Mouse (Mus musculus) stomach, embryonic 14.5 days (tissue): ENCODE results near the gene Phactr2. TPM values are rescaled to one million over a fixed set of nuclear protein-coding genes. Genes with fewer than 3 reads are reported as not detected.

Experiments used
- ATAC-seq: fragments of 200-750 bp; cut with Nextera tagmentation; 2 replicates; pipeline ENCODE4 v1.8.0; 2017; ENCODE audit warnings: low read depth, moderate TSS enrichment; ENCODE audit not compliant: insufficient number of reproducible peaks, insufficient read depth, low FRiP score
- H3K27ac ChIP-seq: fragments of 300-500 bp; sonication (generic); 2 replicates; pipeline ENCODE4 v1.5.1; 2014; ENCODE audit warnings: mild to moderate bottlenecking, low read length, moderate library complexity, mixed read lengths
- H3K27me3 ChIP-seq: fragments of 300-500 bp; sonication (generic); 2 replicates; pipeline ENCODE4 v1.6.1; 2014; ENCODE audit warnings: low read length, control low read depth, mixed read lengths; ENCODE audit not compliant: control insufficient read depth, insufficient read depth
- H3K36me3 ChIP-seq: fragments of 300-500 bp; sonication (generic); 2 replicates; pipeline ENCODE4 v1.6.1; 2014; ENCODE audit warnings: mild to moderate bottlenecking, control low read depth, low read length, moderate library complexity, mixed read lengths; ENCODE audit not compliant: control insufficient read depth, insufficient read depth
- H3K4me1 ChIP-seq: fragments of 300-500 bp; sonication (generic); 2 replicates; pipeline ENCODE4 v1.6.1; 2014; ENCODE audit warnings: low read length, control low read depth, mixed read lengths; ENCODE audit not compliant: control insufficient read depth, insufficient read depth
- H3K4me2 ChIP-seq: fragments of 300-500 bp; sonication (generic); replicated peaks from 2 replicates; pipeline ENCODE4 v1.6.1; 2014; ENCODE audit warnings: low read depth, low read length, control low read depth
- H3K4me3 ChIP-seq: fragments of 300-500 bp; sonication (generic); 2 replicates; pipeline ENCODE4 v1.5.1; 2014; ENCODE audit warnings: low read depth, low read length, control low read depth
- H3K9ac ChIP-seq: fragments of 300-500 bp; sonication (generic); replicated peaks from 2 replicates; pipeline ENCODE4 v1.6.1; 2014; ENCODE audit warnings: low read depth, mild to moderate bottlenecking, control low read depth, low read length, moderate library complexity, mixed read lengths
- H3K9me3 ChIP-seq: fragments of 300-500 bp; sonication (generic); 2 replicates; pipeline ENCODE4 v1.6.1; 2016; ENCODE audit warnings: low read depth, low read length, control low read depth; ENCODE audit not compliant: control insufficient read depth
- WGBS: fragments of 180-500 bp; shearing (Covaris S2); extraction: QIAGEN DNeasy Blood & Tissue Kit; methylation state at CpG from one replicate; pipeline ENCODE4 v1.1.7; 2014; 5-methylcytosine and 5-hydroxymethylcytosine counted together
- polyA plus RNA-seq: library from polyadenylated mRNA; unstranded; fragments of >200 nt; fragmentation: Nextera tagmentation; extraction: Ambion mirVana; gene quantifications from 2 replicates; pipeline ENCODE4 v1.2.1, GENCODE M21; 2014

Gene Phactr2
- polyA plus RNA-seq, 1 experiment from 2014 or later: 48.8 TPM

DNA sequence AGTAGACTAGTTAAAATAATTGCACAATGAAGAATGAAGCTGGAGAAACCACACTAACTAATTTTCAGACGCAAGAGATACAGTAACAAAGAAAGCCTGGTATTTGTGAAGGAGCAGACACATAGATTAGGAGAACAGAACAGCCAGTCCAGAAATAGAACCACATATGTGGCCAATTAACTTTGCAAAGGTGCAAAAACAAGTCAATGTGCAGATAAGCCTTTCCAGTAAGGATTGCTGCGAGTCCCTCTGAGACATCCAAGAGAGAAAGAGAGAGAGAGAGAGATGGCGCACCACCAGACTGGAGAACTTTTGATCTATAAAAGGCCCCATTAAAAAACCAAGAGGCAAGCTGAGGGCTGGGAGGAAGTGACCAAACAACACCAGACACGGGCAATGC lies 190.8 kb downstream of the Phactr2 start:
- Histone ChIP-seq H3K36me3 (no peaks in the 10 kb centered on the region; the same call in 1 of the 2 replicates), H3K27ac (no peak overlapping the region), H3K27me3 (no peaks in the 10 kb centered on the region), H3K4me2 (no peak overlapping the region), H3K4me1 (no peaks in the 10 kb centered on the region), H3K9ac (no peak overlapping the region), H3K9me3 (no peaks in the 10 kb centered on the region), H3K4me3 (no peak overlapping the region)
- ATAC-seq: no peak
- 76% methylated on average over 4 of the region's 4 CpGs for WGBS

DNA sequence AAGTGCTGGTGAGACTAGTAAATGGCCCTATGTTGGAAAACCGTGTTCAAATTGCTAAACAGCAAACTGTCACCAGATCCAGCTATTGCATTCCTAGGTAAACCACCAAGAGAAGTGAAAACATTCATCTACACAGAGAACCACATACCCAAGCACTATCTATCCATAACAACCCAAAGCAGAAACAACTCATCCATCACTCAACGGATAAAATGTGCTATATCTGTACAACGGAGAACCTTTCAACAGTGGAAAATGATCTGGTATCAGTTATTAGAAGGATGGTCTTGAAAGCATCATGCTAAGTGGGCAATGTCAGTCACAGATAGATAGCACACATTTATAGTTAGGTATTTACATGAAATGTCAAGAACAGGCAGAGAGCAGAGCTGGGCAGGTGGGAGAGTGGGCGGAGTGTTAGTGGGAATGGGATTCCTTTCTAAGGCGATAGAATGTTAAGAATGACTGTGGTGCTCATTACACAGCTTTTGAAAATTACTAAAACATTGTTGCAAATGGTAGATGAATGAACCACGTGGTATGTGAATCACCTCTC lies 193.8 kb downstream of the Phactr2 start:
- 59% methylated on average over 6 of the region's 6 CpGs for WGBS
- no peaks in the 10 kb centered on the region for H3K4me1 ChIP-seq
- H3K4me2 ChIP-seq: no peak overlapping the region
- no peak overlapping the region for H3K4me3 ChIP-seq
- H3K9me3 ChIP-seq: no peaks in the 10 kb centered on the region
- H3K9ac ChIP-seq: no peak overlapping the region
- no peaks in the 10 kb centered on the region; the same call in 1 of the 2 replicates for H3K36me3 ChIP-seq
- no peak for ATAC-seq
- H3K27me3 ChIP-seq: no peaks in the 10 kb centered on the region
- H3K27ac ChIP-seq: no peak overlapping the region

GRCm38 (mm10) chr10:13276298-13276697 lies 197.9 kb downstream of the Phactr2 start:
- Histone ChIP-seq H3K36me3 (no peaks in the 10 kb centered on the region; the same call in 1 of the 2 replicates), H3K9me3 (no peaks in the 10 kb centered on the region), H3K27ac (no peak overlapping the region), H3K4me2 (no peak overlapping the region), H3K9ac (no peak overlapping the region), H3K27me3 (no peaks in the 10 kb centered on the region), H3K4me1 (no peaks in the 10 kb centered on the region), H3K4me3 (no peak overlapping the region)
- ATAC-seq: no peak
- WGBS: 85% methylated on average over 5 of the region's 5 CpGs

GRCm38 (mm10) chr10:13275152-13275551 lies 199.1 kb downstream of the Phactr2 start:
- Histone ChIP-seq H3K27me3 (no peaks in the 10 kb centered on the region), H3K4me1 (no peaks in the 10 kb centered on the region), H3K4me2 (no peak overlapping the region), H3K36me3 (no peaks in the 10 kb centered on the region; the same call in 1 of the 2 replicates), H3K9me3 (no peaks in the 10 kb centered on the region), H3K4me3 (no peak overlapping the region), H3K9ac (no peak overlapping the region), H3K27ac (no peak overlapping the region)
- WGBS: 82% methylated on average over 6 of the region's 6 CpGs
- no peak for ATAC-seq

DNA sequence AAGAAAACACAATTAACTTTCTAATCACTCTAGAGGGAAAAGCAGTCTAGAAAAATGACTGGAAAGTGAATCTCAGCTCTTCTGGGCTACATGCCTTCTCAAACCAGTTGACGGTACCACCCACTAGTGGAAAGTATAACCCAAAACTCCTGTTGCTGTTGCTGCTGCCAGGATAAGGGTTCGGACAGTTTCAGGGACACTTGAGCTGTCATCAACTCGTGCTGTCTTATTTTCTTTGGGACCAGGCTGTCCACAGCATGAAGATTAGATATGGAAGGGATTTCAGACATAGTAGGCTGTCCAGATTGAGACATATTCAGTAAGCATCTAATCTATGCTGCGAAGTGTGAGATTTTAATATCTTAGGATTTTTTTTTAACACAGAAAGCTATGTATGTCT lies 199.5 kb downstream of the Phactr2 start:
- Histone ChIP-seq H3K36me3 (no peaks in the 10 kb centered on the region; the same call in 1 of the 2 replicates), H3K4me1 (no peaks in the 10 kb centered on the region), H3K4me2 (no peak overlapping the region), H3K4me3 (no peak overlapping the region), H3K9me3 (no peaks in the 10 kb centered on the region), H3K27me3 (no peaks in the 10 kb centered on the region), H3K27ac (no peak overlapping the region), H3K9ac (no peak overlapping the region)
- ATAC-seq: no peak
- WGBS: 90% methylated on average over 4 of the region's 4 CpGs

DNA sequence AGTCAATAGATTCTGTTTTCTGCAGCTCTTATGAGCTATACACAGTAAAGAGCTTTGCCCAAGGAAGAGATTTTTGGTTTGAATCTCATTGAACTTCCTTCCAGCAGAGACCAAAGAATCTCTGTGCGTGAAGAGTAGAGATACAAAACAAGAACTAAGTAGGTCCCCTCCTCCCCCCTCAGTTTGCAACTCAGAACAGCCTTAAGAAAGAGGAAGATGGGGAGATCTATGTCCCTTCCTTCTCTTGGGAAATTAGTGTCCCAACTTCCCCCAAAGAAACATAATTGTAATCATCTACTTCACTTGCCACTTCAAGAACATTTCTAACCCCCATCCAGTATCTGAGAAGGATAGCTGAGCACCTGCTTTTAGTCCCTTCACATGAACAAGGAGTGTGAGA lies 200.5 kb downstream of the Phactr2 start:
- Histone ChIP-seq H3K9me3 (no peaks in the 10 kb centered on the region), H3K4me2 (no peak overlapping the region), H3K4me1 (no peaks in the 10 kb centered on the region), H3K27me3 (no peaks in the 10 kb centered on the region), H3K9ac (no peak overlapping the region), H3K27ac (no peak overlapping the region), H3K36me3 (no peaks in the 10 kb centered on the region; the same call in 1 of the 2 replicates), H3K4me3 (no peak overlapping the region)
- 97% methylated on average over 1 of the region's 1 CpGs for WGBS
- no peak for ATAC-seq

DNA sequence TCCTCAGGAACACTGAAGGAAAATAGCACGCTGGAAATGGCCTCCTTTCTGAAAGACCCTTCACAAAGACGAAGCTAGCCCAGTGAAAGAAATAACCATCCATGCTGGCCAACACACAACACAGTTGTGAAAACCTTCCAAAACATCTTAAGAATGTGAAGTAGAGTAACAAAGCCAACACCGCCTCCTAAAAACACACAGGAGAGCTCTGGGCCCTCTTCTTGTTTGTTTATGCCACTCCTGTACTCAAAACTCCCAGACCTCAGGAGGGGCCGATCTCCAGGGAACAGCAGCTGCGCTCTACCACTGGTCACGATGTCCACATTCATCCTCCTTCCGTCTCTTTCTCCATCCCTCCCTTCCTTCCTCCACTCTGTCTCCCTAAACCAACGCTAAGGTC lies 202.5 kb downstream of the Phactr2 start:
- no peak overlapping the region for H3K4me2 ChIP-seq
- no peak overlapping the region for H3K27ac ChIP-seq
- no peak overlapping the region for H3K9ac ChIP-seq
- H3K4me3 ChIP-seq: no peak overlapping the region
- H3K9me3 ChIP-seq: no peaks in the 10 kb centered on the region
- WGBS: 75% methylated on average over 8 of the region's 8 CpGs
- no peak for ATAC-seq
- no peaks in the 10 kb centered on the region for H3K36me3 ChIP-seq
- no peaks in the 10 kb centered on the region for H3K4me1 ChIP-seq
- no peaks in the 10 kb centered on the region for H3K27me3 ChIP-seq

DNA sequence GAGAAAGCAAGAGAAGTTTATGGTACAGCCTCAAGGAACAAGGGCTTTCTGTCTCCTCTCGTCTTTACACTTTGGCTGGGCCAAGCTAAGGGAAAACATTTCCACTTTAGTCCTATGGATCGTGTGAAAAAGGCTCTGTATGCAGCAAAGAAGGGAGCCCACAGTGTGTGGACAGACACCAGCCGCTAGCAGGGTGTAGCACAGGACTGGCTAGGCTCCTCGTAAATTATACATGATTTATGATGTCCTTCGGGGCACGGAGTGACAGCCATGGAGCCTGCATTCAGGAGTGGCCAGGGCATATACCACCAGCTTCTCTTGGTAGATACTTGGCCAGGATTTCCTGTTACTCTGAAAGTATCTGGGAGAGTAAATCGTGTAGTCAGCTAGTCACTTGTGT lies 203.1 kb downstream of the Phactr2 start:
- H3K4me3 ChIP-seq: no peak overlapping the region
- no peaks in the 10 kb centered on the region for H3K4me1 ChIP-seq
- H3K27ac ChIP-seq: no peak overlapping the region
- H3K36me3 ChIP-seq: no peaks in the 10 kb centered on the region
- H3K4me2 ChIP-seq: no peak overlapping the region
- WGBS: 63% methylated on average over 7 of the region's 7 CpGs
- no peaks in the 10 kb centered on the region for H3K9me3 ChIP-seq
- no peak for ATAC-seq
- H3K27me3 ChIP-seq: no peaks in the 10 kb centered on the region
- no peak overlapping the region for H3K9ac ChIP-seq

DNA sequence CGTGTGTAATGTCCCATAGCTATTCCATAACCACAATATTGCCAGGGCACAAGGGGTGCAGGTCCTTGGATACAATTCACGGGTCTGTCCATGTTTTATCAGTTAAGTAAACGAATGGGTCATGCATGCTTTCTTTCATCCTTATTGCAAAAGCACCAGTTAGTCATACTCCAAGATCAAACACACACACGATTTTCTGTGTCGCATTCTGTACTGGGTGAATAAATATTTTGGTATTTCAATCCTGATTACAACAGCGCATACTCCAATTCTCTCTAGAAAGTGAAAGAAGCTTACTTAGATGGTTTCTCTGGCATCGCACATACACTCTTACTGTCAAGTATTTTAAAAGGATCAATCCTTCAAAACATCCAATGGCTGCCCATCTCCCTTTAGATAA lies 203.9 kb downstream of the Phactr2 start:
- Histone ChIP-seq H3K36me3 (no peaks in the 10 kb centered on the region), H3K27ac (no peak overlapping the region), H3K4me3 (no peak overlapping the region), H3K9ac (no peak overlapping the region), H3K9me3 (no peaks in the 10 kb centered on the region), H3K4me1 (no peaks in the 10 kb centered on the region), H3K27me3 (no peaks in the 10 kb centered on the region), H3K4me2 (no peak overlapping the region)
- WGBS: 66% methylated on average over 7 of the region's 7 CpGs
- no peak for ATAC-seq
